Mouse (Mus musculus) adrenal gland, adult 10 weeks (tissue): ENCODE measurements around the gene Dppa5a. TPM values are rescaled to one million over a fixed set of nuclear protein-coding genes. Genes with fewer than 3 reads are reported as not detected.

Experiments
- polyA plus RNA-seq: library from polyadenylated mRNA; stranded (reverse); fragments of 350-450 nt; fragmentation: Illumina TruSeq; extraction: RNeasy Lipid Tissue Mini Kit (QIAGEN cat#74804); gene quantifications from one replicate; pipeline ENCODE4 v1.2.3, GENCODE M21; 2014; ENCODE audit warnings: low read depth, low replicate concordance

Dppa5a gene
- not detected for polyA plus RNA-seq

GRCm38 (mm10) chr9:78367959-78368358 is at the start of gene Dppa5a:
Gene Dppa5a (minus strand): TSS chr9:78368177.

GRCm38 (mm10) chr9:78395630-78396351 is 27.8 kb upstream of the Dppa5a start, which contains the start of gene Ddx43:
Gene Ddx43 (plus strand): TSS chr9:78395777.

DNA sequence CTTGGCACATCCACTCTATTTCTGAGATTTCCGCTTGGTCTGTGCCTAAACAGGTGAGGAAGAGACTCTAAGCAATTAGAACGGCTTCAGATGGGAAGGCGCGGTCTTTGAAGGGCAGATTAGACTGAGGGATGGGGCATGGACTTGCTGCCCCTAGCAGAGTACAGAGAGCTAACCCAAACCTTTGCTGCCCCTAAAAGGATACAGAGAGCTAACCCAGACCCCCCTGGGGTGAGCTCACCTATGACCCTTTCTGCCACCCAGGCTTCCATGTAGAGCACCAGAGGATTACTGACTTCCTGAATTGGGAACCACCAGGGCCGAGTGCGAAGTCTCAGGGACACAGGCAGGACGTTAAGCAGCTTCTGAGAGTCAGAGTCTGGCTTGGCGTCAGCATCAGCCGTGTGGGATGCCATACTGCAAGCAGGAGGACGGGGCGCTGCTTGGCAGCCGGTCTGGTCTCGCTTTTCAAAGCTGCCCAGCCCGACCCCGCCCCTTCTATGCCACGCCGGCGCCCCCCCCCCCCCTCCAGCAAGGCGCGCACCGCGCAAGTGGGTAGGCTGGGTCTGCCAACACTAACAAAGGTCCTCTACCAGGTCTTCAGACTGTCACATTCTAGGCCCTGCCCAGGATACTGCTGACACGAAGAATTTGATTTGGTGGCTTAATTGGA is 10.3 kb upstream of the Dppa5a start, which contains the start of gene Ooep:
Gene Ooep, minus strand, starts transcription at position 613 of the 673 bp plus-strand sequence.

GRCm38 (mm10) chr9:78355611-78356010 is 12.4 kb downstream of the Dppa5a start, which contains the start of gene Gsta2:
Gene Gsta2 (minus strand): TSS chr9:78355788.

DNA sequence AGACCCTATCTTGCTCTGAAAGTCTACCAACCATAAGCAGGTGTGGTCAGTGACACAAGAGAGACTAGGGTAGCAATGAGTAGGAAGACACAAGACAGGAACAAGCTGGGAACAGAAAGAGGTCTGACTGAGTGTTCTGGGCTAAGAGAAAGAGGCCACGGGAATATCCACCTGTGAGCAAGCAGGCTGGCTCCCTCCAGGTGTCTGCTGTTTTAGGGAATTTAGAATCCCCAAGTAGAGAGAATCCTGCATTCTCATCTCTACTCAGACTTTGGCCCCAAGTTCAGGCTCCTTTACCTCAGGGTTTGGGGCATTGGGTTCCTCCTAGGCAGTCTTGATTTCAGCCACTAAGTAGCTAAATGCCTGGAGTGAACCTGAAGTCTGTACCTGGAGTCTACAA is 40.7 kb downstream of the Dppa5a start, which contains the start of gene Omt2b:
Gene Omt2b, plus strand, starts transcription at position 301 of the 400 bp plus-strand sequence.

Other genes starting within 250 kb of the Dppa5a start
- gene Gsta4, start 185.4 kb downstream of the Dppa5a start, polyA plus RNA-seq: 33.9 TPM
- gene Gsta1, start 137.5 kb downstream of the Dppa5a start, polyA plus RNA-seq: not detected
- not detected for gene Gm3776, start 111.0 kb downstream of the Dppa5a start, polyA plus RNA-seq
- gene Gm10639, start 78.3 kb downstream of the Dppa5a start, polyA plus RNA-seq: not detected
- gene Omt2a, start 53.4 kb downstream of the Dppa5a start, polyA plus RNA-seq: not detected
- gene Omt2b, start 40.6 kb downstream of the Dppa5a start, polyA plus RNA-seq: not detected
- not detected for gene Gsta2, start 12.4 kb downstream of the Dppa5a start, polyA plus RNA-seq
- gene Ooep, start 10.5 kb upstream of the Dppa5a start, polyA plus RNA-seq: 0.29 TPM
- not detected for gene Ddx43, start 27.6 kb upstream of the Dppa5a start, polyA plus RNA-seq
- 1.8 TPM for gene Cgas, start 75.1 kb upstream of the Dppa5a start, polyA plus RNA-seq
- 34.2 TPM for gene Mto1, start 80.0 kb upstream of the Dppa5a start, polyA plus RNA-seq
- gene Gm17324, start 80.6 kb upstream of the Dppa5a start, polyA plus RNA-seq: not detected
- 4,290 TPM for gene Eef1a1, start 121.0 kb upstream of the Dppa5a start, polyA plus RNA-seq
- 22.9 TPM for gene Slc17a5, start 219.9 kb upstream of the Dppa5a start, polyA plus RNA-seq
- gene Cd109, start 247.4 kb upstream of the Dppa5a start, polyA plus RNA-seq: 0.82 TPM